Mouse (Mus musculus): ENCODE measurements around the gene Atxn1l. TPM values are rescaled to one million over a fixed set of nuclear protein-coding genes. Genes with fewer than 3 reads are reported as not detected.
A peak's percentile ranks its signal among the peaks of the same experiment; 100 is the strongest.

Gene Atxn1l
- polyA plus RNA-seq, 1 experiment from 2014 or later, result 7.6 TPM

- Histone ChIP-seq H3K4me2 (ENCODE audit: low read depth, low read length) (no peak overlapping the region), H3K9me3 (ENCODE audit: control insufficient read depth, low read length) (no peaks in the 10 kb centered on the region), H3K4me3 (ENCODE audit: low read length) (no peak overlapping the region), H3K27me3 (ENCODE audit: control insufficient read depth, insufficient read depth, low read depth, low read length) (no peaks in the 10 kb centered on the region), H3K4me1 (replicated peaks; ENCODE audit: control insufficient read depth, insufficient read depth, low read length) (no peaks in the 10 kb centered on the region), H3K27ac (ENCODE audit: low read length) (no peak overlapping the region), H3K9ac (ENCODE audit: low read length) (no peak overlapping the region), H3K36me3 (ENCODE audit: control insufficient read depth, insufficient read depth, low read length) (no peaks in the 10 kb centered on the region)
- ATAC-seq (ENCODE audit: low read depth), result no peak
- WGBS, result 67% methylated on average over 12 of the region's 12 CpGs
Observed at GRCm38 (mm10) chr8:109747468-109748199, 10.1 kb upstream of the Atxn1l start.

GRCm38 (mm10) chr8:109738049-109738380 is 476 bp upstream of the Atxn1l start:
- peak overlapping the region; percentile 99 for H3K9ac ChIP-seq (ENCODE audit: low read length)
- H3K4me1 ChIP-seq (replicated peaks; ENCODE audit: control insufficient read depth, insufficient read depth, low read length), result peaks cover 9% of the 10 kb centered on the region
- peak overlapping the region; percentile 59; the same call in 1 of the 2 replicates for H3K27ac ChIP-seq (ENCODE audit: low read length)

GRCm38 (mm10) chr8:109736819-109737218 is 720 bp downstream of the Atxn1l start:
- peak overlapping the region; percentile 100 for H3K4me3 ChIP-seq (ENCODE audit: low read length)
- peak overlapping the region; percentile 99 for H3K9ac ChIP-seq (ENCODE audit: low read length)
- H3K36me3 ChIP-seq (ENCODE audit: control insufficient read depth, insufficient read depth, low read length), result peaks cover 15% of the 10 kb centered on the region
- 2% methylated on average over 8 of the region's 8 CpGs for WGBS
- peak overlapping the region; percentile 59; the same call in 1 of the 2 replicates for H3K27ac ChIP-seq (ENCODE audit: low read length)
- H3K27me3 ChIP-seq (ENCODE audit: control insufficient read depth, insufficient read depth, low read depth, low read length), result no peaks in the 10 kb centered on the region
- no peaks in the 10 kb centered on the region for H3K9me3 ChIP-seq (ENCODE audit: control insufficient read depth, low read length)
- peaks cover 9% of the 10 kb centered on the region for H3K4me1 ChIP-seq (replicated peaks; ENCODE audit: control insufficient read depth, insufficient read depth, low read length)
- ATAC-seq (ENCODE audit: low read depth), result no peak
- H3K4me2 ChIP-seq (ENCODE audit: low read depth, low read length), result peak overlapping the region; percentile 93

More at GRCm38 (mm10) chr8:109738049-109738380, 476 bp upstream of the Atxn1l start:
- 76% methylated on average over 1 of the region's 1 CpGs for WGBS
- no peaks in the 10 kb centered on the region for H3K27me3 ChIP-seq (ENCODE audit: control insufficient read depth, insufficient read depth, low read depth, low read length)
- no peak for ATAC-seq (ENCODE audit: low read depth)
- peak overlapping the region; percentile 100 for H3K4me3 ChIP-seq (ENCODE audit: low read length)
- H3K36me3 ChIP-seq (ENCODE audit: control insufficient read depth, insufficient read depth, low read length), result peaks cover 8% of the 10 kb centered on the region
- H3K9me3 ChIP-seq (ENCODE audit: control insufficient read depth, low read length), result no peaks in the 10 kb centered on the region
- peak overlapping the region; percentile 93 for H3K4me2 ChIP-seq (ENCODE audit: low read depth, low read length)

- no peak overlapping the region for H3K4me3 ChIP-seq (ENCODE audit: low read length)
- no peak for ATAC-seq (ENCODE audit: low read depth)
- H3K27me3 ChIP-seq (ENCODE audit: control insufficient read depth, insufficient read depth, low read depth, low read length), result no peaks in the 10 kb centered on the region
- peaks cover 20% of the 10 kb centered on the region for H3K36me3 ChIP-seq (ENCODE audit: control insufficient read depth, insufficient read depth, low read length)
- no peak overlapping the region for H3K4me2 ChIP-seq (ENCODE audit: low read depth, low read length)
- WGBS, result 81% methylated on average over 3 of the region's 3 CpGs
- no peak overlapping the region for H3K9ac ChIP-seq (ENCODE audit: low read length)
- no peaks in the 10 kb centered on the region for H3K9me3 ChIP-seq (ENCODE audit: control insufficient read depth, low read length)
- H3K27ac ChIP-seq (ENCODE audit: low read length), result no peak overlapping the region
- H3K4me1 ChIP-seq (replicated peaks; ENCODE audit: control insufficient read depth, insufficient read depth, low read length), result peaks cover 9% of the 10 kb centered on the region
Observed at GRCm38 (mm10) chr8:109734018-109734417, 3.5 kb downstream of the Atxn1l start.

GRCm38 (mm10) chr8:109731012-109731411 is 6.5 kb downstream of the Atxn1l start:
- H3K36me3 ChIP-seq (ENCODE audit: control insufficient read depth, insufficient read depth, low read length), result peaks cover 23% of the 10 kb centered on the region
- WGBS, result 67% methylated on average over 3 of the region's 3 CpGs
- ATAC-seq (ENCODE audit: low read depth), result no peak

GRCm38 (mm10) chr8:109725106-109725505 is 12.4 kb downstream of the Atxn1l start:
- Histone ChIP-seq H3K9ac (ENCODE audit: low read length) (no peak overlapping the region), H3K36me3 (ENCODE audit: control insufficient read depth, insufficient read depth, low read length) (peaks cover 45% of the 10 kb centered on the region), H3K4me1 (replicated peaks; ENCODE audit: control insufficient read depth, insufficient read depth, low read length) (no peaks in the 10 kb centered on the region), H3K27me3 (ENCODE audit: control insufficient read depth, insufficient read depth, low read depth, low read length) (no peaks in the 10 kb centered on the region), H3K4me2 (ENCODE audit: low read depth, low read length) (no peak overlapping the region), H3K4me3 (ENCODE audit: low read length) (no peak overlapping the region), H3K27ac (ENCODE audit: low read length) (no peak overlapping the region), H3K9me3 (ENCODE audit: control insufficient read depth, low read length) (no peaks in the 10 kb centered on the region)
- ATAC-seq (ENCODE audit: low read depth), result no peak
- WGBS, result 81% methylated on average over 3 of the region's 3 CpGs

More at GRCm38 (mm10) chr8:109731012-109731411, 6.5 kb downstream of the Atxn1l start:
- H3K4me1 ChIP-seq (replicated peaks; ENCODE audit: control insufficient read depth, insufficient read depth, low read length), result peaks cover under 1% of the 10 kb centered on the region; the same call in 1 of the 2 replicates
- no peak overlapping the region for H3K9ac ChIP-seq (ENCODE audit: low read length)
- no peak overlapping the region for H3K4me2 ChIP-seq (ENCODE audit: low read depth, low read length)
- no peak overlapping the region for H3K4me3 ChIP-seq (ENCODE audit: low read length)
- H3K27me3 ChIP-seq (ENCODE audit: control insufficient read depth, insufficient read depth, low read depth, low read length), result no peaks in the 10 kb centered on the region
- no peak overlapping the region for H3K27ac ChIP-seq (ENCODE audit: low read length)
- no peaks in the 10 kb centered on the region for H3K9me3 ChIP-seq (ENCODE audit: control insufficient read depth, low read length)

GRCm38 (mm10) chr8:109714961-109715360 is 22.6 kb downstream of the Atxn1l start:
- Histone ChIP-seq H3K9ac (ENCODE audit: low read length) (no peak overlapping the region), H3K36me3 (ENCODE audit: control insufficient read depth, insufficient read depth, low read length) (peaks cover 60% of the 10 kb centered on the region), H3K27ac (ENCODE audit: low read length) (no peak overlapping the region), H3K4me1 (replicated peaks; ENCODE audit: control insufficient read depth, insufficient read depth, low read length) (no peaks in the 10 kb centered on the region), H3K4me2 (ENCODE audit: low read depth, low read length) (no peak overlapping the region), H3K27me3 (ENCODE audit: control insufficient read depth, insufficient read depth, low read depth, low read length) (no peaks in the 10 kb centered on the region), H3K4me3 (ENCODE audit: low read length) (no peak overlapping the region), H3K9me3 (ENCODE audit: control insufficient read depth, low read length) (no peaks in the 10 kb centered on the region)
- 86% methylated on average over 5 of the region's 5 CpGs for WGBS
- no peak for ATAC-seq (ENCODE audit: low read depth)

- peaks cover 48% of the 10 kb centered on the region for H3K36me3 ChIP-seq (ENCODE audit: control insufficient read depth, insufficient read depth, low read length)
- H3K27ac ChIP-seq (ENCODE audit: low read length), result no peak overlapping the region
- H3K4me2 ChIP-seq (ENCODE audit: low read depth, low read length), result no peak overlapping the region
- H3K27me3 ChIP-seq (ENCODE audit: control insufficient read depth, insufficient read depth, low read depth, low read length), result no peaks in the 10 kb centered on the region
- H3K4me3 ChIP-seq (ENCODE audit: low read length), result no peak overlapping the region
- WGBS, result 79% methylated on average over 1 of the region's 1 CpGs
- ATAC-seq (ENCODE audit: low read depth), result no peak
- no peaks in the 10 kb centered on the region for H3K4me1 ChIP-seq (replicated peaks; ENCODE audit: control insufficient read depth, insufficient read depth, low read length)
- no peak overlapping the region for H3K9ac ChIP-seq (ENCODE audit: low read length)
- H3K9me3 ChIP-seq (ENCODE audit: control insufficient read depth, low read length), result no peaks in the 10 kb centered on the region
Observed at GRCm38 (mm10) chr8:109712521-109712920, 25.0 kb downstream of the Atxn1l start.

- Histone ChIP-seq H3K36me3 (ENCODE audit: control insufficient read depth, insufficient read depth, low read length) (peaks cover 22% of the 10 kb centered on the region), H3K27ac (ENCODE audit: low read length) (no peak overlapping the region), H3K4me2 (ENCODE audit: low read depth, low read length) (no peak overlapping the region), H3K4me3 (ENCODE audit: low read length) (no peak overlapping the region), H3K9ac (ENCODE audit: low read length) (no peak overlapping the region), H3K4me1 (replicated peaks; ENCODE audit: control insufficient read depth, insufficient read depth, low read length) (peaks cover 22% of the 10 kb centered on the region), H3K9me3 (ENCODE audit: control insufficient read depth, low read length) (no peaks in the 10 kb centered on the region), H3K27me3 (ENCODE audit: control insufficient read depth, insufficient read depth, low read depth, low read length) (peaks cover under 1% of the 10 kb centered on the region; the same call in 1 of the 2 replicates)
- WGBS, result 93% methylated on average over 4 of the region's 4 CpGs
- ATAC-seq (ENCODE audit: low read depth), result no peak
Observed at GRCm38 (mm10) chr8:109707921-109708320, 29.6 kb downstream of the Atxn1l start.
